Mouse (Mus musculus) ovary, postnatal 14 days (tissue): ENCODE results near the gene Mrgbp.

ENCODE experiments used
- DNase-seq: peaks from one replicate; pipeline ENCODE4 v3.0.0; 2022; ENCODE audit warnings: low spot score

The Mrgbp gene

DNA sequence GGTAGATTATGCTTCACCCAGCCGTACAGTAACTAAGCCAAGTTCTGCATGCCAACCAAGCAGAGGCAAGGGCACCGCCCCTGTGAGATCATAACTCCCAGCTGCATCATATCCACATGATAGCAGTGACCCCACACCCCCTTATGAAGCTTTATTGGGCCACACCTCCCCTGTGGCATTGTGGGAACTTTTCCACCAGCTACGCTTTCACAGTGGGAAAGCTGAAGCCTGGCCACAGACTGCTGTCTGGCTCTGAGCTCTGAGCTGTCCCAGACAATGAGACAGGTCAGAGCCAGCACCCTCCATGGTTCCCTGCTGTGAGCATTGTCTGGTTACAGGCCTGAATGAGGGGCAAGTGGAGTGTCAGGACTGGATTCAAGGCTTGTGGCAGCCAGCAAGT is at the start of gene Mrgbp:
Gene Mrgbp, plus strand, starts transcription at position 303 of the 400 bp plus-strand sequence.
- no peak for DNase-seq

DNA sequence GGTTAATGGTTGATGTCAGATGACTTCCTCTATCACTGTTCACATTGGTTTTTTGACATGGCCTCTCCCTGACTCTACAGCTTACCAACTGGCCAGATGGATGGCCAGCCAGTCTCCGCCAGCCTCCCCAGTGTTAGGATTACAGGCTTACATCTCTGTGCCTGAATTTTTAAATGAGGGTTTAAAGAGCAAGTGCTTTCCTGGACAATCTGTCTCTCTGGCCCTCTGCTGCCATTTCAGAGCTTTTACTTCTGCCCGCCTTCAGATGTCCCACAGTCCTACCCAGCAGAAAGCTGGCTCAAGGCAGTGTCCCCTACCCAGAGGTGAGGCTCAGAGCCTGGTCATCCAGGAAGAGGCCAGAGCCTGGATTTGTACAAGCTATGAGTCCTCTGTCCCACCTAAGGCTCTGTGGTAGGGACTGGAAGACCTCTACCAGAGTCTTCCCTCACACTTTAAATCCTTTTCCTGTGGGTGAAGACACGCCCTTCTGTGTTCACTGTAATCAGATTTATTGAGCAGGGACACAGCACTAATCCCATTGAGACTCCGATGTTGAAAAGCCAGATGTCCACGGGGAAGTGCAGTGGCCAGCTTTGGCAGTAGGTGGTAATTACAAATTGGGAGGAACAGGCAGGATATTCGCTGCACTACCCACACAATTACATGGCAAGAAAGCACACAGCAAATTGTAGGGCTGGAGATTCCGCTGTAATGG is 49.3 kb upstream of the Mrgbp start:
- DNase-seq, result no peak

DNA sequence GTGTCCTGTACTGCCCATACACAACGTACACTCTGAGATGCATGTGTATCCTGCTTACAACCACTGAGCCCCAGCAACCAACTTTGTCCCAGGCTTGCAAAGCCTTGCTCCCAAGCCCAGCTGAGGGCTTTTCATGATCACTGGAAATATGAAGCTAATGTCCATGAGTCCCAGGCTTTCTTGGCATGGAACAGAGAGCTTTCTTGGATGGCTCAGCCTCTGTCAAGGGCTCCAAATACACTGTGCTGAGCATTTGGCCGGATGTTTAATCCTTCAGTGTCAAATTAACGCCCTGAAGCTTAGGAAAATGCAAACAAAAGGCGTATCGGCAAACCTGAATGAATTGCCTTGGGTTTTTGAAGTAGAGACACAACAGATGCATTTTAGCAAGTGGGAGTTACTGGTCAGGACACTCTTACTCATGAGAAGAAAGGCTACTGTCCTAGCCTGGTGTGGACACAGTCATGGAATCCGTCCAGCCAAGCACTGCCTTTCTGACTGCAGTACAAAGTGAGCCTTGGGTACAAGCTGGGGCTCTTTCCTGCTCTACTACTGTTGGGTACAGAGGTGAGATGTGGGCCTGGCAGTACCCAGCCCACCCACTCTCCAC is 48.6 kb upstream of the Mrgbp start:
- DNase-seq, result no peak

DNA sequence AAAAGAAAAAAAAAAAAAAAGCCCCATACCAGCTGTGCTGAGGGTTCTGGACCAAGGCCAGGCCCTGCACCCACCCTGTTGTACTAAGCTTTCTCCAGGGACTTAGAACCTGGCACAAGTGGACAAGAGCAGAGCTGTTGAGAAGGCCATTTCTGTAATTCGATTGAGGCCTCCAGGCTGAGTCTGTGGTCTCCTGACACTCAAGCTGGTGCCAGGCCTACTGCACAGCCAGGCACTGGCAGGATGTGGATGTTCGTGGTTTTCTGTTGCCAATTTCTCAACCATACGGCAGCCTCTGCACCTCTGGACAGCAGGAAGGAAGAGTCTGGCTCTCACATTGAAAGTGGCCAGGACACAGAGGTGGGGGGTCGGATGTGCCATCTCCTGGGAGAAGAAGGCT is 47.9 kb upstream of the Mrgbp start:
- DNase-seq, result no peak

DNA sequence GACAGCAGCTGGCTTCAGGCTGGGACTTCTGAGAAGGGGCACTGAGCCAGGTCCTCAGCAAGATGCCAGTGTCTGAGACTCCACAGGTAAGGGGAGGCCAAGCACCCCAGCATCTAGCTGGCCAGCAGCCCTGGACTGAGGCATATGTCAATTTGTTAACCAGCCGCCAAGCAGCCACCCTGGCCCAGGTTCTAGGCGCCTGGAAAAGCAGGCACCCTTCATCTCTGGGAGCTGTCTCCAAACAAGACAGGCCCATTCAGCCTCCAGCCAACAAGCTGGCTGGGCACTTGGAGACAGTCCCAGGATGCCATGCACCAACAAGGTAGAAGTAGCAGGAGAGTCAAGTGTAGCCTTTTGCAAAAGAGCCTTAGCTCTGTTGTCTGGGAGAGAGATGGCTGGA is 37.4 kb upstream of the Mrgbp start:
- no peak for DNase-seq

DNA sequence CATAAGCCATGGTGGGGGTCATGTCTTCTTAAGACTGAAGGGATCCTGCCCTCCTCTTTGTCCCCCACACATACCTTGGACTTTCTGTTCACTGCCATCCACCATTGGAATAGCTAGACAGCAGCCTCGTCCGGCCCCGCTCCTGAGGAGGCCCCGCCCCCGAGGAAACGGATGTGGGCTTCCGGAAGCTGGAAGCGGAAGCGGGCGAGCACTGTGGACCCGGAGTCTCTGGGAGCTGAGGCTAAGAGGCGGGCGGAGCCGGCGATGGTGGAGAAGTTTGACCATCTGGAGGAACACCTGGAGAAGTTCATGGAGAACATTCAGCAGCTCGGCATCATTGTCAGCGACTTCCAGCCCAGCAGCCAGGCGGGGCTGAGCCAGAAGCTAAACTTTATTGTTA is 36.1 kb upstream of the Mrgbp start:
- no peak for DNase-seq

DNA sequence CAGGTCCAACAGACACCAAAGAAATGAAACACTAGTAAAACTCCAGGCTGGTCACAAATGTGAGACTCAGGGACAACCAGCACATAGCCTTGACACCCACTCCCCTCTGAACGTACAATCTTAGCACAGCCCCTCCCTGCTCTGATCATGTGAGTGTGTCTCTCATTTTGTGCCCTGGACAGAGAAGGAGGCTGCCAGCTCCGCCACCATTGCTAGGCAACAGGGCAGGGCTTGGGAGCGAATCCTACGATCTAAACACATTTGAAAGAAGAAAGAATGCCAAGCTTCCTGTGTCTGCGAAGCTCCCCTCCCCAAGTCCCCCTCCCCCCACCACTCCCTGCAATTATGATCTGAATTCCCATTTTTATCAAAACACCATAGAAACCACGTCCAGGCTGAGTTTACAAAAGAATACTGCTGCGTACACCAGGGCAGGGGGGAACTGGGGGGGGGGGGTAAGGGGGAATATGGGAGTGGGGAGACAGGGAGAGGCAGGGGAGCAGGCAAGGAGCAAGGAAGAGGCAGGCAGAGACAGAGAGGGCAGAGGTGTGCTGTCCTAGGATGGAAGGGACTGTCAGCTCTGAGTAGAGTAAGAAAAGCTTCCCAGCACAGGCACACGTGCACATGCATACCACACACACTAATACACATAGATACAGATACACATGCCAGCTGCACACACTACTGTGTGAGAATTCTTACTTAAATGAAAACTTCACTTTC is 33.6 kb upstream of the Mrgbp start:
- DNase-seq, result no peak

DNA sequence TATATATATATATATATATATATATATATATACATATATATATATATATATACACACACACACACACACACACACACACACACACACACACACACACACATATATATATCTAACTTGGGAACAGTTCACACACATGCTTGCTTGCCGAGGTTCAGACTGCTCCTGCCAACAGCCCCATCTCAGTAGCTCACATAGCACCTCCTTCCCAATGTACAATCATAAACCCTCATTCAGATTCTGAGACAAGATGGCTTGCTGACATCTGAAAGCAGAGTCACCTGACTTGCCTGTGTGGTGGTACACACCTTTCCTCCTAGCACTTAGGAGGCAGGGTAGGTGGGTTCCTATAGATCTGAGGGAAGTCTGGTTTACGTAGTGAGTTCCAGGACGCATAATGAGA is 28.8 kb upstream of the Mrgbp start:
- no peak for DNase-seq

DNA sequence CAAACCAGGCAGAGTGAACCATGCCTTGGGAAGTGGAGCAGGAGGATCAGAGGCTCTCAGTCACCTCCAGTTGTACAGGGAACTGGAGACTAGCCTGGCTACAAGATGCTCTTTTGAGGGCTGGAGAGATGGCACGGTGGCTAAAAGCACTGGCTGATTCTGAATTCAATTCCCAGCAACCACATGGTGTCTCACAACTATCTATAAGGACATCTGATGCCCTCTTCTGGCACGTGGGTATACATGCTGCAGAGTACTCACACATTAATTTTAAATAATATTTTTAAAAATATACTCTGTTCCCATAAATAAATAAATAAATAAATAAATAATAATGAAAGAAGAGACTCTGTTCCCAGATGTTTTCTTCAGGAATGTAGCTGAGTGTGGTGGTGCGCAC is 25.9 kb upstream of the Mrgbp start:
- DNase-seq, result no peak

DNA sequence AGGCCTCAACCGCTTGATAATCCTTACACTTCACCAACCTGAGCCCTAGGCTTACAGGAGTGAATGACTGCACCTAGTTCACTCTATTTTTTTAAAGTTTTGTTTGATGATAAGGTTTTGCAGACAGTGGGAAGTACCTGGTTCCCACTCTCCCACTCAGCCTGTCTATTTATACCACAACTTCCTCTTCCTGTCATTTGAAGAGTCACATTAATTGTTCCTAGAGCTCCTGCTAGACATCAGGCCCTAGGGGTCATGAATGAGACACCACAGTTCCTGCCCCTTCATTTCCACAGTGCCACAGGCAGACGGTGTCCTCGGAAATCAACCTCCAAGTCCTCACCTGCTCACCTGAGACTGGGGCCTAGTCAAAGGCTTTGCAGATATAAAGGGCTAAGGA is 24.6 kb upstream of the Mrgbp start:
- DNase-seq, result no peak

DNA sequence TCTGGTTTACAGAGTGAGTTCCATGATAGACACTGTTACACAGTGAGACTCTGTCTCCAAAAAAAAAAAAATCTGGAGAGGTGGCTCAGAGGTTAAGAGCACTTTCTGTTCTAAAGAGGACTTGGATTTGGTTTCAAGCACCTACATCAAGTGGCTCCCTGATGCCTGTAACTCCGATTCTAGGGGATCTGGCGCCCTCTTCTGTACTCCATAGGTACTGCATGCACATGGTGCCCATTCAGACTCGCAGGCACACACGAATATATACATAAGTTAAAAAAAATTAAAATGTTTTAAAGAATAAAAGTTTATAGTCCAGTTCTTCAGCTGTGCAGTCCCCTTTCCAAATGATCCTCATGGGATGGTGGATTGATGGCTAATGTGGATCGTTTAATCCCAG is 20.9 kb upstream of the Mrgbp start:
- no peak for DNase-seq

DNA sequence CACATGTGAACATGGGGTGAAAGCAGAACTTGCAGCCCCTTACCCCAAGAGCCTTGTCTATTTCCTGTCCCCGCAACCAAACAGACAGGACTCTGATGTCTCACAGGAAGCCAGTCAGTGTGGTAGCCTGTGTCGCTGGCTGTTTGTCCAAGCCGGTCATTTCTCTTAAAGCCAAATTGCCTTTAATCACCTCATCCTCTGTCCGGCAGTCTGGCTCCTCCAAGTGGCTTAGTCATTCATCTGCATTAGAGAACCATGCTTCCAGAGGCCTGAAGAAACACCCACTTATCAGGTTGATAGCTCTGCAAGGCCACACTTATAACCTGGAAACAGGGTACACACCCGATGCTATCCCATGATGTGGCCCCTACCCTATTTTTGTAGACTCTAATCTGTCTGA is 19.0 kb upstream of the Mrgbp start:
- no peak for DNase-seq

DNA sequence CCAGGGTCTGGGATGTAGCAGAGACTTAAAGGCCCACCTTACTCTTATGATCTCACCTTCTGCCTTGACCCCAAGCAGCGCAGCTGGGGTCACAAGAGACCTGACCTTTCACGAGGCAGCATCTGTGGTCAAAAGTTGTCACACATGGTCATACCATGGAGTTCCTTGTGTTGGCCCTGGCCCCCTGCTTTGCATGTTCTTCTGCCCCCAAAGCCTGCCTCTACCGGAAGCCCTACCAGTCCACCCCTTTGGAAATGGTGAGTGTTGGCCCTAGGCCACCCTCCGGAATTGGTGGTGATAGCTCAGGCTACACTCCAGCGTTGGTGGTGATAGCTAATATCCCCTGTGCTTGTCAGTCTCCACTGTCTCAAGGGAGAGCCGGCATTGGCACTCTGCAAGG is 17.8 kb upstream of the Mrgbp start:
- no peak for DNase-seq

DNA sequence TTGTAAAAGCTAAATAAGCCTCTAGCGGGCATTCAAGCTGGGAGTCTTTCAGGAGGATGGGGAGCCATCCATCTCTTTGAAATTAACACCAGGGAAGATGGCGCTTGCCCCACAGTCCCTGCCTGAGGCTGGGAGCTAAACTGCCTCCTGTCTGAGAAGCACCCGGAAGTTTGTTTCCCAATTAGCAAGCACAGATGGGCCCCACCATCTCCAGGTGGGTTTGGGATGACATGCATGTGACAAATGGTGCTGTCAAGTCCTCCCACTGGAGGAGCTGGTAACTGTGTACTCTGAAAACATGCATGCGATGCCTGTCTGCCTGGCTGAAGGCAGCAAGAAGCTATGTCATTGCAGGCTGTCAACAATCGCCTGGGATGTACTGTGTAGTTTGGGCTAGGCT is 17.3 kb upstream of the Mrgbp start:
- DNase-seq, result no peak

DNA sequence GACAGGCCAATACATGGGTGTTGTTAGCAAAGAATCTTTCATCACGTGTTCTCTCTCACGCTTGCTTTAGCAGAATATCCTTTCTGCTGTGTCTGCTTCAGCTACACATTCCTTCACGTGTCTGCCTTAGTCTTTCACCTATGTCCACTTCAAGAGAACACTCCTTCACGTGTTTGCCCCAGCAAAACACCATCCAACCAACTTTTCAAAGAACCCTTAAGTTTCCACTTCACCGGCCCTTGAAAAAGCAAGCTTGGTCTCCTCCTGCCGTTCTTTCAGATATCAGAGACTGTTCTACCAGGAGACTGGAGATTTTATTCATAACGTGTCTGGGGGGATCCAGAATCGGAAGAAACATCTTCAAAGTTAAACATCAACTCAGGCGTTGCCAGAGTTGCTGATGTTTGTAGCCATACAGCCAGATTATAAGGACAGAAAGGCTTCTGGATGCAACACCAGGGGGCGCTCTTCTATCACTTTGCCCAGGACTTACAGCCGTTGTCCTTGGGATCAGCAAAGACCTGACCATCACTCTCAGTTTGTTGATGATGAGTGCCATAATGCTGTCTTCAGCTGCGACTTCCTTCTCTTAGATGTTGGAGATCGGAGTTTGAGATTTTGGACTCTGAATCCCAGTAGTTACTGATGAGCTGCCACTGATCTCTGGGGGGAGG is 14.7 kb upstream of the Mrgbp start:
- DNase-seq, result peak; percentile 36

DNA sequence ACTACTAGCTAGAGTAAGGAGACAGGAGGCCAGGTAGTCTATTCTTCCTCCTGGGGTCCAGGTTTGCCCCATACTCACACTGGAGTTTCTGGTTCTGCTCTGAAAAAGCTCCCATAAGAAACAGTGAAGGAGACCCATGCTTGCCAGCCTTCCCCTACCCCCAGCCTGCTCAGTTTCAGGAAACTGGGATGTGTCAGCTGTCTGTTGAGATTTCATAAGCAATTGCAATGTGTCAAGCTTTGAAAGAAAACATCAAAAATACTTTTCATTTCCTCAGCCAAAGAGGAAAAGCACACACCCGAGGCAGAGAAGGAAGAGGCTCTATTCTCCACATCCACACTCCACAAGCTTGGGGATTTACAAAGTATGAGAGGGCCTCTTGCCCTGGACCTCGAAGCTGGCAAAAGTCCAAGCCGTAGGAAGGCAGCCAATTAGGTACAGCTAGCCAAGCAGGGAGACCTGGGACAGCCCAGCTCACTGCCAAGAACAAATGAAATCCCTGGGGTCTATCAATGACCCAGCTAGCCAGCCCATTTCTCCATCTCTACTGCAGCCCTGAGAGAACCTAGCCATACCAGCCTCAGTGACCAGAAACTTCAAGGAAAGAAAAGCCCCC is 12.0 kb upstream of the Mrgbp start:
- DNase-seq, result peak; percentile 40

DNA sequence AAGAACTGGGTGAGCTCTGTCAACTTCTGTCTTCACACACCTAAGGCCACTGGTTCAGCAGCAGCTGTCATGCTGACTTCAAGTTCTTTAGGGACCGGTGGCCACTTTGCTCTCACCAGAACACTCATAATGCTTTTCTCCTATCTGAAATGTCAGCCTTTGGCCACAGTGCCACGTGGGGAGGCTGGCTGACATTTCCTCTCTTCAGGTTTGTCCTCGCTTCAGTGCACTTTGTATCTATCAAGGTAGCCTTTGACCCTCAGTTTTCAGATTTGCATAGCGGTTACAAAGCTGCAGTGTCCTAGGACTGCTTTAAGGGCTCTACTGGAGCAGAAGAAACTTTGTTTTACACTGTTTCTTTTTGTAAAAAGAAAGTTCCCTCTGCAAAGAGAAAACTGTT is 4.6 kb upstream of the Mrgbp start:
- no peak for DNase-seq

DNA sequence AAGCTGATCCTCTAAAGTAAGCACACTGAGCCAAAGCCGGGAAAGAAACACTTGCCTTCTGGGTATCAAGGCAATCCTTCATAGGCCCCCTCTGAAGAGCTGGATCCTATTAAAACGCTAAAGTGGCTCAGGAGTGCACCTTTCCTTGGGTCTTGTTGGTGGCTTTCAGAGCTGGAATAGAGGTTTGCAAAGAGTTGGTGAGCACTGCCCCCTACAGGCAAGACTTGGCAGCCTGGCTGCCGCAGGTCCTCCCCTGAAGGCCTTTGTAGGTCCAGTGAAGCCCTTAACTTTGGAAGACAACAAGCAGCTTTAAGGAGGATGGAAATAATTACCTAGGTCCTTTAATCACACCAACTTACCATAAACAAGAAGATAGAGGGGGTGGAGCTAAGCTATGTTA is 2.4 kb upstream of the Mrgbp start:
- peak; percentile 69 for DNase-seq

DNA sequence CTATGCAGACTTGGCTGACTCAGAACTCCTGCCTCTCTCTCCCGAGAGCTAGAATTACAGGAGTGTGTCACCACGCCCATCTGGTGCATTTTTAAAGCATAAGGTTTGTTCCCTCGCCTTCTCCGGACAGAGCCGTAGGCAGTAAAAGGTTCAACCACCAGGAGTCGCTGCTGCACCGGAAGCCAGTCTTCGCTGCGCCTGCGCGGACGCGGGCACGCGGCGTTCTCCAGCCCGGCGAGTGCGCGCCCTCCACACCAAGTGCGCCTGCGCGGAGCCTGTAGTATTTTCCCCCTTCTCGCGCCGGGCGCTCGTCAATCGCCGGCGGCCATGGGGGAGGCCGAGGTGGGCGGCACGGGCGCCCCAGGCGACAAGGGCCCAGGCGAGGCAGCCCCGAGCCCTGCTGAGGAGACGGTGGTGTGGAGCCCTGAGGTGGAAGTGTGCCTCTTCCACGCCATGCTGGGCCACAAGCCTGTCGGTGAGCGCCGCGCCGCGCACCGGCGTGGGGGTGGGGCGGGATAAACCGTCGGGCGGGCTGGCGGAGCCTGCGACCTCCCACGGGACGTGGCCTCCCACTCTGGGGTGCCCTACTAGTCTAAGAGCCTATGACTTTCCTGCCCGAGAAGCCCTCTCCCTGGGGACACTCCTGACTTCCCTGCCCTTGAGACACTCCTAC is 1.5 kb downstream of the Mrgbp start:
- DNase-seq, result peak; percentile 99

DNA sequence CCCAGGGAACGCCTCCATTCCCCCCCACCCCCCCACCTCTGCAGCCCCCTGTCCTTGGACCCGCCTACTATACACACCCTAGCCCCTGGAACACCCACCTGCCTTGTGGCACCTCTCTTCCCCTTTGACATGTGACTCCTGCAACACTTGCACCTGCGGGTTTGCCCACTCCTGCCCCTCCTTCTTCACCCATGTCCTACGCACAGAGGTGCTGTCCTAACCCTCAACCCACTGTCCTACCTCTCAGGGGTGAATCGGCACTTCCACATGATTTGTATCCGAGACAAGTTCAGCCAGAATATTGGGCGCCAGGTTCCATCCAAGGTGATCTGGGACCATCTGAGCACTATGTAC is 2.0 kb downstream of the Mrgbp start:
- no peak for DNase-seq

DNA sequence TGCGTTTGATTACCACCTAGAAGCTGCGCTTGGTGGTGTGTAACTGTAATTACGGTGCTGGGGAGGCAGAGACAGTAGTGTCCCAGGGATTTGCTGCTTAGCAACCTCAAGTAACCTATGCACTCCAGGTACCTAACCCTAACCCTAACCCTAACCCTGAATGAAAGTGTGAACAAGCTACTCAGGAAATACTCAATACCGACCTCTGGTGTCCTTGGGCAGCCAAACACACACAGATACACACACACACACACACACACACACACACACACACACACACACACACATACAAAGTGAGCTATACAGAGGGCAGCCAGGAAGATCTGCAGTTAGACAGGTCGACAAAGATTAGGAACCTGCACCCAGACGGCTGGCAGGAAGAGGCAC is 7.6 kb downstream of the Mrgbp start:
- no peak for DNase-seq
